Mouse (Mus musculus) heart, adult 2 months (tissue): Measurements from ENCODE around the gene Slc7a5. TPM values are rescaled to one million over a fixed set of nuclear protein-coding genes. Genes with fewer than 3 reads are reported as not detected.

Experiments used
- DNase-seq, 2 experiments: peaks; one replicate each; pipeline ENCODE4 v3.0.0; 2021
- H3K27ac ChIP-seq: fragments of 200-600 bp; 2 replicates; pipeline ENCODE4 v1.8.1; 2022
- H3K27me3 ChIP-seq: fragments of 200-500 bp; 2 replicates; pipeline ENCODE4 v1.6.1; 2012; ENCODE audit warnings: mild to moderate bottlenecking, low read length, inconsistent platforms, mixed read lengths; ENCODE audit not compliant: control insufficient read depth, insufficient read depth
- H3K36me3 ChIP-seq: fragments of 200-500 bp; 2 replicates; pipeline ENCODE4 v1.6.1; 2012; ENCODE audit warnings: low read length, inconsistent platforms; ENCODE audit not compliant: control insufficient read depth, insufficient read depth
- H3K4me1 ChIP-seq: fragments of 200-500 bp; 2 replicates; pipeline ENCODE4 v1.6.1; 2011; ENCODE audit warnings: low read length; ENCODE audit not compliant: control insufficient read depth, insufficient read depth
- H3K4me3 ChIP-seq: fragments of 200-600 bp; 2 replicates; pipeline ENCODE4 v1.8.1; 2022
- H3K79me2 ChIP-seq: fragments of 200-500 bp; replicated peaks from 2 replicates; pipeline ENCODE4 v1.6.1; 2012; ENCODE audit warnings: mild to moderate bottlenecking, inconsistent platforms, low read length, moderate library complexity, mixed read lengths; ENCODE audit not compliant: control insufficient read depth, insufficient read depth
- H3K9ac ChIP-seq: fragments of 200-500 bp; 2 replicates; pipeline ENCODE4 v1.6.1; 2012; ENCODE audit warnings: low read depth, mild to moderate bottlenecking, control low read depth, inconsistent platforms, low read length, mixed read lengths
- CTCF ChIP-seq: fragments of 200-600 bp; IDR thresholded peaks from 2 replicates; pipeline ENCODE4 v1.8.1; 2022; ENCODE audit warnings: antibody characterized with exemption, mild to moderate bottlenecking, moderate library complexity
- EP300 ChIP-seq: fragments of 200-500 bp; IDR thresholded peaks from 2 replicates; pipeline ENCODE4 v1.6.1; 2011; ENCODE audit warnings: low read depth, low read length, control low read depth; ENCODE audit not compliant: insufficient read depth
- POLR2A ChIP-seq: fragments of 200-500 bp; IDR thresholded peaks from 2 replicates; pipeline ENCODE4 v1.6.1; 2011; ENCODE audit warnings: mild to moderate bottlenecking, low read depth, low read length, control low read depth; ENCODE audit not compliant: insufficient read depth
- WGBS: fragments of 180-500 bp; shearing (Covaris S2); methylation state at CpG from one replicate; pipeline ENCODE4 v1.1.7; 2018; 5-methylcytosine and 5-hydroxymethylcytosine counted together
- intact Hi-C: fragments of 180-260 bp; cut with DNase I; formaldehyde crosslinking; loops from one replicate; pipeline ENCODE4 v1.15.1; 2025
- polyA plus RNA-seq: library from polyadenylated mRNA; depleted of rRNA; stranded (reverse); fragments of >200 nt; gene quantifications from 2 replicates; pipeline ENCODE4 v1.2.3, GENCODE M21; 2012
- total RNA-seq, 2 experiments: library from RNA; stranded (reverse); gene quantifications; 2 replicates each; pipeline ENCODE4 v1.2.3; 2021

The Slc7a5 gene
- total and polyA plus RNA-seq, 3 experiments = 3.1 to 5.2 (median 4.6) TPM

- Histone ChIP-seq H3K79me2 (no peaks in the 10 kb centered on the region), H3K4me1 (no peaks in the 10 kb centered on the region; the same call in 1 of the 2 replicates), H3K9ac (no peak overlapping the region), H3K4me3 (no peak overlapping the region), H3K27me3 (no peaks in the 10 kb centered on the region), H3K27ac (no peak overlapping the region), H3K36me3 (no peaks in the 10 kb centered on the region)
- WGBS = 84% methylated on average over 14 of the region's 14 CpGs
- no peak for DNase-seq
- intact Hi-C loops = no loop called here
- no peak for TF ChIP-seq EP300
- no peak for TF ChIP-seq POLR2A
- no peak for TF ChIP-seq CTCF
Measured at GRCm38 (mm10) chr8:121932668-121933520, 25.4 kb upstream of the Slc7a5 start.

- intact Hi-C loops = no loop called here
- Histone ChIP-seq H3K9ac (no peak overlapping the region), H3K27me3 (no peaks in the 10 kb centered on the region), H3K4me1 (no peaks in the 10 kb centered on the region; the same call in 1 of the 2 replicates), H3K4me3 (no peak overlapping the region), H3K27ac (no peak overlapping the region), H3K79me2 (no peaks in the 10 kb centered on the region), H3K36me3 (no peaks in the 10 kb centered on the region)
- WGBS = 69% methylated on average over 12 of the region's 12 CpGs
- TF ChIP-seq POLR2A (no peak), CTCF (no peak), EP300 (no peak)
- DNase-seq = peak in 1 of 2 experiments; percentile 50
Measured at GRCm38 (mm10) chr8:121932026-121932667, 24.7 kb upstream of the Slc7a5 start.

DNA sequence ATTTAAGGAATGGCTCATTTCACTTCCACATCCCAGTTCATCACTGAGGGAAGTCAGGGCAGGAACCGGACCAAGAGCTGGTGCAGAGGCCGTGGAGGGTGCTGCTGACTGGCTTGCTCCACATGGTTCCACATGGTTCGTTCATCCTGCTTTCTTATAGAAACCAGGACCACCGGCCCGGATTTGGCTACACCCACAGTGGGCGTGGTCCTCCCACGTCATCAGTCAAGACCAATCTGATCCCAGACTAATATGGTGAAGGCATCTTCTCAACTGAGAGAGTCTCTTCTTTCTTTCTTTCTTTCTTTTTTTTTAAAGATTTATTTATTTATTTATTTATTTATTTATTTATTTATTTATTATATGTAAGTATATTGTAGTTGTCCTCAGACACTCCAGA, 24.1 kb upstream of the Slc7a5 start:
- H3K36me3 ChIP-seq = no peaks in the 10 kb centered on the region
- H3K4me1 ChIP-seq = no peaks in the 10 kb centered on the region; the same call in 1 of the 2 replicates
- H3K27me3 ChIP-seq = no peaks in the 10 kb centered on the region
- no peak overlapping the region for H3K9ac ChIP-seq
- H3K4me3 ChIP-seq = no peak overlapping the region
- no peaks in the 10 kb centered on the region for H3K79me2 ChIP-seq
- 74% methylated on average over 7 of the region's 7 CpGs for WGBS
- intact Hi-C loops = no loop called here
- TF ChIP-seq POLR2A = no peak
- no peak for TF ChIP-seq CTCF
- no peak for TF ChIP-seq EP300
- no peak for DNase-seq
- H3K27ac ChIP-seq = no peak overlapping the region

- no peak for TF ChIP-seq EP300
- no peak for TF ChIP-seq CTCF
- no peak for TF ChIP-seq POLR2A
- Histone ChIP-seq H3K27ac (no peak overlapping the region), H3K4me1 (peaks cover 1% of the 10 kb centered on the region; the same call in 1 of the 2 replicates), H3K36me3 (no peaks in the 10 kb centered on the region), H3K9ac (no peak overlapping the region), H3K4me3 (no peak overlapping the region), H3K27me3 (no peaks in the 10 kb centered on the region), H3K79me2 (no peaks in the 10 kb centered on the region)
- DNase-seq = no peak
- intact Hi-C loops = no loop called here
- 71% methylated on average over 4 of the region's 4 CpGs for WGBS
Measured at GRCm38 (mm10) chr8:121930047-121930446, 22.6 kb upstream of the Slc7a5 start.

- Histone ChIP-seq H3K36me3 (no peaks in the 10 kb centered on the region), H3K9ac (no peak overlapping the region), H3K79me2 (no peaks in the 10 kb centered on the region), H3K27ac (no peak overlapping the region), H3K27me3 (no peaks in the 10 kb centered on the region), H3K4me3 (no peak overlapping the region), H3K4me1 (peaks cover 2% of the 10 kb centered on the region)
- WGBS = 29% methylated on average over 8 of the region's 8 CpGs
- TF ChIP-seq EP300 (no peak), CTCF (peak; percentile 74)
- peak; percentile 42 to 56 for DNase-seq
- intact Hi-C loops = loop anchor here (5.0 to 10.0 kb wide), 2 partner anchors 55 to 213 kb away; no protein-coding TSS in a partner anchor
Measured at GRCm38 (mm10) chr8:121927316-121927715, 19.8 kb upstream of the Slc7a5 start.

- Histone ChIP-seq H3K9ac (no peak overlapping the region), H3K4me1 (peaks cover 3% of the 10 kb centered on the region), H3K4me3 (no peak overlapping the region), H3K27ac (no peak overlapping the region), H3K36me3 (no peaks in the 10 kb centered on the region), H3K27me3 (no peaks in the 10 kb centered on the region), H3K79me2 (no peaks in the 10 kb centered on the region)
- 57% methylated on average over 8 of the region's 8 CpGs for WGBS
- no peak for TF ChIP-seq POLR2A
- TF ChIP-seq EP300 = no peak
- no peak for TF ChIP-seq CTCF
- no peak for DNase-seq
- intact Hi-C loops = loop anchor here (5.0 to 10.0 kb wide), 2 partner anchors 54 to 211 kb away; no protein-coding TSS in a partner anchor
Measured at GRCm38 (mm10) chr8:121926266-121926665, 18.8 kb upstream of the Slc7a5 start.
